Mouse (Mus musculus): ENCODE measurements at regions not wholly inside any gene's neighbourhood (a gene's known extent, or its start where the extent isn't known, plus 50 kb on each side); places are given as distances from the start of the nearest gene placed in this dataset.
A peak's percentile ranks its signal among the peaks of the same experiment; 100 is the strongest.

GRCm38 (mm10) chr1:155041592-155041991 is 57.8 kb downstream of the Ier5 start:
- no peak for ATAC-seq

GRCm38 (mm10) chr1:155040939-155041371 is 58.5 kb downstream of the Ier5 start:
- peak; percentile 60 for ATAC-seq

DNA sequence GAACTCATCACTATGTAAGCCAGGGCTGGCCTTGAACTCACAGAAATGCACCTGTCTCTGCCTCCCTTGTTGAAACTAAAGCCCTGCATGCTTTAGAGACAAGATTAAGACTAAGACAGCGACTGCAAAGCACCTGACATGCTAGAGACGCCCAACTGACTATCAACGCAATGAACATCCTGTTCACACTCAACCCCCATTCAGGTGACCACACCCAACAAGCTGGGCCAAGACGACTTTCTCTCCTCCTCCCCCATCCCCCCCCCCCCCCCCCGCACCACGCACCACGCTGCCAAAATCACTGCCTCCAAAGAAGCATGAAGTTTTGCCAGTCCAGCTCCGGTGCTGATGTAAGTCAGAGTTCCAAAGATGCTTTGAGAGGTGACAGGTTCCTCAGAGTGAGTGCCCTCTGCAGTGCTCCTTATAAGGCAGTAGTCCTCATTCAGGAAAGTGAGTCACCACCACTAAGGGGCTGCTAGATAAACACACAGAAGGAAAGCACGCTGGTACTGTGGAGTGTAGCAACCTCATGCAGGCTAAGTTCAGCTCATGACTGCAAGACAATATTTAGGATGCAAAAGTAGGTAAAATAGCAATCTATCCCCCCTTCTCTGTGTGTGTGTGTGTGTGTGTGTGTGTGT is 59.2 kb downstream of the Ier5 start:
- ATAC-seq, result peak; percentile 80

- no peak for ATAC-seq
Measured at GRCm38 (mm10) chr1:155038631-155039625, 60.5 kb downstream of the Ier5 start.

GRCm38 (mm10) chr1:155037479-155037878 is 62.0 kb downstream of the Ier5 start:
- ATAC-seq, result no peak

GRCm38 (mm10) chr1:155030908-155031307 is 68.5 kb downstream of the Ier5 start:
- no peak for ATAC-seq

DNA sequence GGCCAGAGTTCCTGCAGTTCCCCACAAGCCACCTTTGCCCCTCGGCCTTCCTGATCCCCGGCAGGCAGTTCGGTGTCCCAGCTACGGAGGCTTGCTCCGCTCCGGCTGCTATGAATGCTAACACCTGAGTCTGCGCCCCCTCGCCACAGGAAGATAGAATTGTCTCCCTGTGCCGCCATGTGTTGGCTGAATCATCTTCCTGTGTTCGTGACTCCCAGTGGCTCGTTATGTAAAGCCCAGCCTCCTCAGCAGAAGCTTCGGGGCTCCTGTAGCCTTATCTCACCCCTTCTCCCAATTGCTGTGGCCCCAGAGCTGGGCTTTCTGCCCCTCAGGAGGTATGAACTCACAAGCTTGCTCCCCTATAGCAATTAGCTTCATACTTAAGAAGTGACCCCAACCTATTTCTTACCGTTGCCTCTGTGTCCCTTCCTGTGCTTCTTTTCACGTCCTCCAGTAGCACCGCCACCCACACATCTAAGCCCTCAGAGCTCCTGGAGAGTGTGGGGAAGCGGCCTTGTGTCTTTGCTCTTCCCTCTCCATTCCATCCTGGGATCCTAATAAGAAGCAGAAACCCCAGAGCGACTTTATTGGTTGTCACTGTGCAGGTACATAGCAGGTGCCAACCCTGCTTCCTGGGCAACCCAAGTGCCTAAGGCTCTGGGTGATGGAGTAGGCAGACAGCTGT is 70.1 kb downstream of the Ier5 start:
- ATAC-seq, result peak; percentile 20

DNA sequence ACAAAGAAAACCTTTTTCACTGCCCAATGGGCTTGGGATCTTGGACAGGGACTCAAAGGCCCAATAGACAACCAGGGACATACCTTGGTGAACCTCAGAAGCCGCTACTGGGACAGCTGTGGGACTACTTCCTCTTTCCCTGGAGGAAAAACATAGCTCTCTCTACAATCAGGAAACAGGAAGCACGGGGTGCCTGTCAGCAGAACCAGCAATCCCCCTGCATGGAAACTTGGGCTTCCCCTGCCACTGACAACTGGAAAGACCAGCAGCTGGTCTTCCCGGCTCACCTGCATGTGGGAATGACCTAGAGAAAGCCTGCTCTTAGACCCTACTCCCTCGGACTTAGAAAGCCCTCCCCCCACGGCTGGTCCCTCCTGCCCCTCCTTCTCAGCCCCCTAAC is 70.7 kb downstream of the Ier5 start:
- no peak for ATAC-seq

DNA sequence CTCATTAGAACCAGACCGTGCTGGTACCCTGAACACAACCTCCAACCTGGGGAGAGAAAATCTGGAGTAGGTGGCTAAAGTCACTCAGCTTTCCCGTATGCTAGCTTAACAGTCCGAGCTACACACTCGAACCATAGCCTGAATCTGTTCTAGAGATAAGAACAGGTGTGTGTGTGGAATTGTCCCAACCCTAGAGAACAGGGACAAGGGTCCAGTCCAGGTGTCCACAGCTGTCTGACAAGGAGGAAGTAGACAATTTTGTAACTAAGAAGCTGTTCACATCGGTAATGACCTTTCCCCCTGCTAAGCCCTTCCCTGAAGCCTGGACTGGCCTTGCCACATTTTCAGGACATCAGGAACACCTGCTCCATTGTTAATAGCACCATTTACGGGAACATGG is 71.3 kb downstream of the Ier5 start:
- no peak for ATAC-seq

- peak; percentile 95 for ATAC-seq
Measured at GRCm38 (mm10) chr1:155027583-155027982, 71.9 kb downstream of the Ier5 start.

GRCm38 (mm10) chr1:155025862-155026478 is 73.5 kb downstream of the Ier5 start:
- no peak for ATAC-seq

GRCm38 (mm10) chr1:155023324-155023723 is 76.1 kb downstream of the Ier5 start:
- ATAC-seq, result no peak

- ATAC-seq, result no peak
Measured at GRCm38 (mm10) chr1:155015669-155016068, 83.8 kb downstream of the Ier5 start.

GRCm38 (mm10) chr1:155014944-155015343 is 84.5 kb downstream of the Ier5 start:
- ATAC-seq, result no peak

DNA sequence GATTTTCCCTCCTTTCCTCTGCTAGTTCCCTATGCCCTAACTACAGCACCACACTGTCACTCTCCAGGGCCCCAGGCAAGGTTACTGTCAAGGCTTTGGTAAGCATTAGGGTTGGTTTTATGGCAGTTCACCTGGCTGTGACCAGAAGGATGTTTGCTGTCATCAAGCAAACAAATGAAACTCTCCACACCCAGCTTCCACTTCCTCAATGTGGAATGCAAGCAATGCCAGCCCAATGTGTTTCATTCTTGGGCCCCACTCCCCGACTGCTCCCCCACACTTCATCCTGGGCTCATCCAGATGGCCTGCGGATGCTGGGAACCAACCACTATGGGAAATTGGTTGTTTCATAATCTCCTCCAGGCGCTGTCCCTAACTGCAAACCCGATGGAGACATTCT is 85.7 kb downstream of the Ier5 start:
- ATAC-seq, result no peak

GRCm38 (mm10) chr1:155013361-155013760 is 86.1 kb downstream of the Ier5 start:
- no peak for ATAC-seq

DNA sequence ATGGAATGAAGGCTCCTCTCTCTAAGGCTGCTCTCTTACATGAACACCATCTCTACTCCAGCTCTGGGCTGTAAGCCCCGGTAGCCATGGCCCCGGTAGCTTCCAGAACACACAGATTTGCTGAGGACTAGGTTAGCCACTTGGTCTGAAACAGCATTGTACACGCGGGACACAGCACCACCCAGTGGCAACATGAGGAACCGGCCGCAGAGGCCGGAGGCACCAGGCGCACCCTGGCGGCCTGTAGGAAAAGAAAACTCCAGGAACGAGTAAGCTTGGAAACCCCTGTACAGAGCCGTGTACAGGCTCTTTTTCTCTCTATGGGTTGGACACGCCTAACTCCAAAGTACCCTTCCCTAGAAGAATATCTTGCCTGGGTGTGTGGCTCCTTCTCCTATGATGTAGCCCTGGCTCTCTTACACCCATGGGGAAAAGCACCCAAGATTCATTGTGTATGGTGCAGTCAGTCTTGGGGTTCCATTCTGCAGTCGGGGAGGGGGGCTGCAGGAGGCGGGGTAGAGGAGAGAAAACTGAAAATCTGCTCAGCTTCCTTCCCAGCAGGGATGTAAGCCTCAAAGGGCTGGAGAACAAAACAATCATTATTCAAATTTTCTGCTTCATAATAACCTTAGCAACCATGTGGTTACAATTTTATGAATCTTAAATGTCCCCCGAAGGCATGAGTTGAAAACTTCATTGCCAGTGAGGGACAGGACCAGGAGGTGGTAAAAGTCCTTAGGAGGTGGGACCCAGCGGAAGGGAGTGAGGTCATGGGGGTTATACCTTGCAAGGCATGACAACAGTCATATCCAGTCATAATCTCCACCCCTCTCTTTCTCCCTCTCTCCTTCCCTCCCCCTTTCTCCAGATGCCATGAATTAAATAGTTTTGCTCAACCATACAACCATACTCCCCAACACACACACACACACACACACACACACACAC is 92.6 kb downstream of the Ier5 start:
- peak; percentile 94 for ATAC-seq

GRCm38 (mm10) chr1:155006099-155006498 is 93.3 kb downstream of the Ier5 start:
- peak; percentile 41 for ATAC-seq

DNA sequence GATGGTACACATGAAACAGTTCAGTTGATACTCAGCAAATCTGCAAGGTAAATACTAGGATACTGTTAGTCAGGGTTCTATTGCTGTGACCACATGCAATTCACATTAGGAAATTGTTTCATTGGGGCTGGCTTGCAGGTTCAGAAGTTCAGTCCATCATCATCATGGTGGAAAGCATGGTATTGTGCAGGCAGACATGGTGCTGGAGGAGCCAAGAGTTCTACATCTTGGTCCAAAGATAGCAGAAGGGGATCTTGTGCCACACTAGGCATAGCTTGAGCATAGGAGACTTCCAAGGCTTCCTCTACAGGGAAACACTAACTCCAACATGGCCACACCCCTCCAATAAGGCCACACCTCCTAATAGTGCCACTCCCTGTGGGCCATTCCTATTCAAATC is 99.1 kb downstream of the Ier5 start:
- no peak for ATAC-seq

- ATAC-seq, result no peak
Measured at GRCm38 (mm10) chr1:154999501-155000131, 99.8 kb downstream of the Ier5 start.

- ATAC-seq, result no peak
Measured at GRCm38 (mm10) chr1:154995778-154996390, 103.6 kb downstream of the Ier5 start.
